Mouse (Mus musculus) limb, embryonic 14.5 days (tissue): Measurements from ENCODE around the gene Hist1h2aa. TPM values are rescaled to one million over a fixed set of nuclear protein-coding genes. Genes with fewer than 3 reads are reported as not detected.

ENCODE experiments used
- ATAC-seq: fragments of 200-750 bp; cut with Nextera tagmentation; 2 replicates; pipeline ENCODE4 v1.8.0; 2017; ENCODE audit warnings: low read depth, moderate number of reproducible peaks, moderate TSS enrichment; ENCODE audit not compliant: low FRiP score
- DNase-seq: peaks from one replicate; pipeline ENCODE4 v3.0.0-alpha.2; 2015; ENCODE audit warnings: low spot score
- H3K27ac ChIP-seq: fragments of 300-500 bp; sonication (generic); replicated peaks from 2 replicates; pipeline ENCODE4 v1.5.1; 2014; ENCODE audit warnings: low read depth, mild to moderate bottlenecking, low read length, moderate library complexity, mixed read lengths
- H3K27me3 ChIP-seq: fragments of 300-500 bp; sonication (generic); 2 replicates; pipeline ENCODE4 v1.6.1; 2014; ENCODE audit warnings: low read length, mixed read lengths; ENCODE audit not compliant: control insufficient read depth, insufficient read depth
- H3K36me3 ChIP-seq: fragments of 300-500 bp; sonication (generic); 2 replicates; pipeline ENCODE4 v1.6.1; 2014; ENCODE audit warnings: mild to moderate bottlenecking, low read length, moderate library complexity, mixed read lengths; ENCODE audit not compliant: control insufficient read depth, insufficient read depth
- H3K4me1 ChIP-seq: fragments of 300-500 bp; sonication (generic); 2 replicates; pipeline ENCODE4 v1.6.1; 2014; ENCODE audit warnings: antibody characterized with exemption, low read length, mixed read lengths; ENCODE audit not compliant: control insufficient read depth, insufficient read depth
- H3K4me2 ChIP-seq: fragments of 300-500 bp; sonication (generic); replicated peaks from 2 replicates; pipeline ENCODE4 v1.6.1; 2014; ENCODE audit warnings: low read depth, mild to moderate bottlenecking, low read length, moderate library complexity; ENCODE audit not compliant: severe bottlenecking
- H3K4me3 ChIP-seq: fragments of 300-500 bp; sonication (generic); replicated peaks from 2 replicates; pipeline ENCODE4 v1.5.1; 2014; ENCODE audit warnings: low read length
- H3K9ac ChIP-seq: fragments of 300-500 bp; sonication (generic); 2 replicates; pipeline ENCODE4 v1.6.1; 2014; ENCODE audit warnings: mild to moderate bottlenecking, low read depth, low read length, moderate library complexity; ENCODE audit not compliant: severe bottlenecking
- H3K9me3 ChIP-seq: fragments of 300-500 bp; sonication (generic); 2 replicates; pipeline ENCODE4 v1.6.1; 2016; ENCODE audit warnings: low read length; ENCODE audit not compliant: control insufficient read depth
- POLR2A ChIP-seq: fragments of 200-500 bp; IDR thresholded peaks from 2 replicates; pipeline ENCODE4 v1.8.0; 2012; ENCODE audit warnings: inconsistent platforms, mild to moderate bottlenecking, moderate library complexity, borderline replicate concordance; ENCODE audit not compliant: insufficient read depth, insufficient read length; ENCODE audit errors: extremely low read depth
- WGBS: fragments of 180-500 bp; shearing (Covaris S2); extraction: QIAGEN DNeasy Blood & Tissue Kit; methylation state at CpG from one replicate; pipeline ENCODE4 v1.1.7; 2014; 5-methylcytosine and 5-hydroxymethylcytosine counted together
- microRNA-seq: library from miRNA; unstranded; fragments of <30 nt; microRNA quantifications from one replicate; pipeline ENCODE4, GENCODE M21; 2016
- polyA plus RNA-seq, 2 experiments: library from polyadenylated mRNA; depleted of rRNA in 1 of 2; stranded (reverse) in 1 of 2; unstranded in 1 of 2; fragments of >200 nt; fragmentation: Nextera tagmentation in 1 of 2; extraction: Ambion mirVana in 1 of 2; gene quantifications; 2 replicates each; pipeline versions ENCODE4 v1.2.1 to v1.2.3; 2012 to 2014

Hist1h2aa gene
- polyA plus RNA-seq, 2 experiments, result not detected

DNA sequence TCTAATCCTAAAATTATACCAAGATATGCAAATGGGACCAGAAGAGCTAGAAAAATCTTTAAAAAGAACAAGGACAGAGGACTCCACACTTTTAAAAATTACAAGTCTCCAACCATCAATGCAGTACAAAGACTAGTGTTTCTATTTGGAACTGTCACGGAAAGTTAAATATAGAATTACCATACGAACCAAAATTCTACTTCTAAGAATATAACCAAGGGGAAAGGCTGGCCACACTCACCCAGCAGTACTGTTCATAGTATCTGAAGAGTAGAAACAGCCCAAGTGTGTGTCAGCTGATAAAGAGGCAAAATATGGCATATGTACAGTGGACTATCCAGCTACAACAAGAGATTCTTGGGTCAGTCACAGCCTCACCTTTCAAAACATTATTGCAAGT is 30.6 kb downstream of the Hist1h2aa start:
- 90% methylated on average over 2 of the region's 2 CpGs for WGBS
- no peak for ATAC-seq
- Histone ChIP-seq H3K36me3 (no peaks in the 10 kb centered on the region), H3K9ac (no peak overlapping the region), H3K4me1 (no peaks in the 10 kb centered on the region), H3K4me3 (no peak overlapping the region), H3K9me3 (no peaks in the 10 kb centered on the region), H3K27me3 (no peaks in the 10 kb centered on the region), H3K27ac (no peak overlapping the region), H3K4me2 (no peak overlapping the region)
- DNase-seq, result no peak
- no peak for TF ChIP-seq POLR2A

DNA sequence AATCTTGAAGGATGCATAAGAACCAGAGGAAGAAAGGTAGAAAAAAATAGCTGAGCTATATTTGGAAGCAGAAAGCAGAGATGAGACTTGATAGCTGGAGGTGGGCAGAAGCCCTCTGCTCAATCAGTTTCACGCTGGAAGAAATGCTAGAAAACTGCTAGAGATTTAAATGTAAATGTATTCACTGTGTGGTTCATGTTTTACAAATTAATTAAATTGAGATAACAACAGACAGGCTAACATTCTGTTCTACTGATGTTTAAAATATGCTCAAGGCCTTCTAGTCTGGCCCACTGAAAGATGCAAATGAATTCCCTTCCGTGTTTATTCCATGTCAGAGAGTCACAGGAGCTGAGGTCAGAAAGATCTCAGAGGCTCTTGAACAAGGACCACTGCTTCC is 37.6 kb downstream of the Hist1h2aa start:
- H3K36me3 ChIP-seq, result no peaks in the 10 kb centered on the region
- WGBS, result 78% methylated on average over 2 of the region's 2 CpGs

DNA sequence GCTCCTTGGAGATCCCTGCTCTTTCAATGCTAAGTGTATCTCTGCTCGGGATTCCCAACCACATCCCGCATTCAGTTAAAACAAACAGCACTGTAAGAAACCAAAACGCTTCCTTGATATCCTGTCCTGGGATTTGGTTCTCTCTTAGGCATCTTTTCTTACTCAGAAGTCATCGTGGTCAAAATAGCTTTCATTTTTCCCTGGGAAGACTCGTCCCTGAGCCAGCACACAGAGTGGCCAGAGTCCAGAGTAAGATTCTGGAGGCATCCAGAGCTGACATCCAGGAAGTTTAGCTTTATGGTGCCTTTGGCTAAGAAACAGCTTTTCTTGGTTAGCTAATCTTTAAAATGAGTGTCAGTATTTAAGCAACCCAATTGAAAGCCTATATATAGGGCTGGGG is 38.0 kb downstream of the Hist1h2aa start:
- Histone ChIP-seq H3K4me2 (no peak overlapping the region), H3K27ac (no peak overlapping the region), H3K27me3 (no peaks in the 10 kb centered on the region), H3K36me3 (no peaks in the 10 kb centered on the region), H3K9ac (no peak overlapping the region), H3K4me1 (no peaks in the 10 kb centered on the region), H3K4me3 (no peak overlapping the region), H3K9me3 (no peaks in the 10 kb centered on the region)
- DNase-seq (no peak), ATAC-seq (no peak)
- WGBS, result 72% methylated on average over 5 of the region's 5 CpGs
- no peak for TF ChIP-seq POLR2A

More for the DNA sequence above, 37.6 kb downstream of the Hist1h2aa start:
- no peak overlapping the region for H3K9ac ChIP-seq
- H3K4me1 ChIP-seq, result no peaks in the 10 kb centered on the region
- H3K27ac ChIP-seq, result no peak overlapping the region
- DNase-seq (no peak), ATAC-seq (no peak)
- no peak overlapping the region for H3K4me3 ChIP-seq
- H3K4me2 ChIP-seq, result no peak overlapping the region
- TF ChIP-seq POLR2A, result no peak
- H3K27me3 ChIP-seq, result no peaks in the 10 kb centered on the region
- no peaks in the 10 kb centered on the region for H3K9me3 ChIP-seq

Small RNA genes within 50 kb of the gene (microRNA-seq; reads per million reads assigned to microRNA genes)
- gene Gm44344, result not detected

Other genes with a start within 250 kb of the Hist1h2aa start
- 0.20 and 0.33 TPM in 2 replicates for gene Hist1h1t, start 238.6 kb upstream of the Hist1h2aa start, polyA plus RNA-seq (2012; rRNA removed)
- gene Hist1h1t, start 238.6 kb upstream of the Hist1h2aa start, polyA plus RNA-seq (2014; fragmentation: Nextera tagmentation; extraction: Ambion mirVana), result 0.21 TPM in 1 of 2 replicates, not detected in the other
- gene Hist1h4c, start 236.0 kb upstream of the Hist1h2aa start, polyA plus RNA-seq (2012; rRNA removed), result 5.6 and 10.0 TPM in 2 replicates
- gene Hist1h4c, start 236.0 kb upstream of the Hist1h2aa start, polyA plus RNA-seq (2014; fragmentation: Nextera tagmentation; extraction: Ambion mirVana), result 8.7 and 10.2 TPM in 2 replicates
- 3.6 and 4.5 TPM in 2 replicates for gene Hfe, start 223.6 kb upstream of the Hist1h2aa start, polyA plus RNA-seq (2012; rRNA removed)
- gene Hfe, start 223.6 kb upstream of the Hist1h2aa start, polyA plus RNA-seq (2014; fragmentation: Nextera tagmentation; extraction: Ambion mirVana), result 9.3 and 10.5 TPM in 2 replicates
- 23.7 and 28.5 TPM in 2 replicates for gene Hist1h1c, start 195.7 kb upstream of the Hist1h2aa start, polyA plus RNA-seq (2012; rRNA removed)
- 24.7 and 27.5 TPM in 2 replicates for gene Hist1h1c, start 195.7 kb upstream of the Hist1h2aa start, polyA plus RNA-seq (2014; fragmentation: Nextera tagmentation; extraction: Ambion mirVana)
- gene Hist1h3c, start 188.9 kb upstream of the Hist1h2aa start, polyA plus RNA-seq (2012; rRNA removed), result 41.4 and 92.0 TPM in 2 replicates
- gene Hist1h3c, start 188.9 kb upstream of the Hist1h2aa start, polyA plus RNA-seq (2014; fragmentation: Nextera tagmentation; extraction: Ambion mirVana), result 8.1 and 12.0 TPM in 2 replicates
- gene Hist1h2bb, start 187.7 kb upstream of the Hist1h2aa start, polyA plus RNA-seq (2012; rRNA removed), result 13.5 and 15.9 TPM in 2 replicates
- 1.2 and 1.4 TPM in 2 replicates for gene Hist1h2bb, start 187.7 kb upstream of the Hist1h2aa start, polyA plus RNA-seq (2014; fragmentation: Nextera tagmentation; extraction: Ambion mirVana)
- 37.1 and 40.4 TPM in 2 replicates for gene Hist1h2ab, start 183.3 kb upstream of the Hist1h2aa start, polyA plus RNA-seq (2012; rRNA removed)
- gene Hist1h2ab, start 183.3 kb upstream of the Hist1h2aa start, polyA plus RNA-seq (2014; fragmentation: Nextera tagmentation; extraction: Ambion mirVana), result 39.0 and 40.1 TPM in 2 replicates
- 52.4 and 65.5 TPM in 2 replicates for gene Hist1h3b, start 182.2 kb upstream of the Hist1h2aa start, polyA plus RNA-seq (2012; rRNA removed)
- 6.5 and 12.4 TPM in 2 replicates for gene Hist1h3b, start 182.2 kb upstream of the Hist1h2aa start, polyA plus RNA-seq (2014; fragmentation: Nextera tagmentation; extraction: Ambion mirVana)
- gene Hist1h4b, start 177.4 kb upstream of the Hist1h2aa start, polyA plus RNA-seq (2012; rRNA removed), result 20.0 and 26.6 TPM in 2 replicates
- gene Hist1h4b, start 177.4 kb upstream of the Hist1h2aa start, polyA plus RNA-seq (2014; fragmentation: Nextera tagmentation; extraction: Ambion mirVana), result 4.4 and 6.6 TPM in 2 replicates
- 10.1 and 16.1 TPM in 2 replicates for gene Hist1h4a, start 173.2 kb upstream of the Hist1h2aa start, polyA plus RNA-seq (2012; rRNA removed)
- gene Hist1h4a, start 173.2 kb upstream of the Hist1h2aa start, polyA plus RNA-seq (2014; fragmentation: Nextera tagmentation; extraction: Ambion mirVana), result 0.84 and 0.90 TPM in 2 replicates
- gene Hist1h3a, start 172.1 kb upstream of the Hist1h2aa start, polyA plus RNA-seq (2012; rRNA removed), result 39.9 and 88.3 TPM in 2 replicates
- 7.8 and 8.6 TPM in 2 replicates for gene Hist1h3a, start 172.1 kb upstream of the Hist1h2aa start, polyA plus RNA-seq (2014; fragmentation: Nextera tagmentation; extraction: Ambion mirVana)
- gene Hist1h1a, start 170.8 kb upstream of the Hist1h2aa start, polyA plus RNA-seq (2012; rRNA removed), result 4.7 and 5.4 TPM in 2 replicates
- gene Hist1h1a, start 170.8 kb upstream of the Hist1h2aa start, polyA plus RNA-seq (2014; fragmentation: Nextera tagmentation; extraction: Ambion mirVana), result 3.6 and 4.8 TPM in 2 replicates
- 0.04 and 0.13 TPM in 2 replicates for gene Trim38, start 164.5 kb upstream of the Hist1h2aa start, polyA plus RNA-seq (2012; rRNA removed)
- not detected in 2 replicates for gene Trim38, start 164.5 kb upstream of the Hist1h2aa start, polyA plus RNA-seq (2014; fragmentation: Nextera tagmentation; extraction: Ambion mirVana)
- 0.01 TPM in 1 of 2 replicates, not detected in the other for gene Slc17a2, start 127.5 kb upstream of the Hist1h2aa start, polyA plus RNA-seq (2012; rRNA removed)
- not detected in 2 replicates for gene Slc17a2, start 127.5 kb upstream of the Hist1h2aa start, polyA plus RNA-seq (2014; fragmentation: Nextera tagmentation; extraction: Ambion mirVana)
- 0.20 and 0.29 TPM in 2 replicates for gene Slc17a3, start 95.0 kb upstream of the Hist1h2aa start, polyA plus RNA-seq (2012; rRNA removed)
- gene Slc17a3, start 95.0 kb upstream of the Hist1h2aa start, polyA plus RNA-seq (2014; fragmentation: Nextera tagmentation; extraction: Ambion mirVana), result 0.39 and 0.44 TPM in 2 replicates
- gene Slc17a1, start 66.7 kb upstream of the Hist1h2aa start, polyA plus RNA-seq (2012; rRNA removed), result 0.04 and 0.05 TPM in 2 replicates
- 0.30 TPM in 1 of 2 replicates, not detected in the other for gene Slc17a1, start 66.7 kb upstream of the Hist1h2aa start, polyA plus RNA-seq (2014; fragmentation: Nextera tagmentation; extraction: Ambion mirVana)
- gene Slc17a4, start 19.5 kb upstream of the Hist1h2aa start, polyA plus RNA-seq (2012; rRNA removed), result not detected in 2 replicates
- gene Slc17a4, start 19.5 kb upstream of the Hist1h2aa start, polyA plus RNA-seq (2014; fragmentation: Nextera tagmentation; extraction: Ambion mirVana), result not detected in 2 replicates
- gene Hist1h2ba, start 306 bp upstream of the Hist1h2aa start, polyA plus RNA-seq (2012; rRNA removed), result not detected in 2 replicates
- not detected in 2 replicates for gene Hist1h2ba, start 306 bp upstream of the Hist1h2aa start, polyA plus RNA-seq (2014; fragmentation: Nextera tagmentation; extraction: Ambion mirVana)
- gene Scgn, start 56.8 kb downstream of the Hist1h2aa start, polyA plus RNA-seq (2012; rRNA removed), result 0.13 and 0.20 TPM in 2 replicates
- 0.12 TPM in 1 of 2 replicates, not detected in the other for gene Scgn, start 56.8 kb downstream of the Hist1h2aa start, polyA plus RNA-seq (2014; fragmentation: Nextera tagmentation; extraction: Ambion mirVana)